Mouse (Mus musculus): ENCODE data around the gene Ccdc110. TPM values are rescaled to one million over a fixed set of nuclear protein-coding genes. Genes with fewer than 3 reads are reported as not detected.

The Ccdc110 gene
- polyA plus RNA-seq, 1 experiment = not detected

DNA sequence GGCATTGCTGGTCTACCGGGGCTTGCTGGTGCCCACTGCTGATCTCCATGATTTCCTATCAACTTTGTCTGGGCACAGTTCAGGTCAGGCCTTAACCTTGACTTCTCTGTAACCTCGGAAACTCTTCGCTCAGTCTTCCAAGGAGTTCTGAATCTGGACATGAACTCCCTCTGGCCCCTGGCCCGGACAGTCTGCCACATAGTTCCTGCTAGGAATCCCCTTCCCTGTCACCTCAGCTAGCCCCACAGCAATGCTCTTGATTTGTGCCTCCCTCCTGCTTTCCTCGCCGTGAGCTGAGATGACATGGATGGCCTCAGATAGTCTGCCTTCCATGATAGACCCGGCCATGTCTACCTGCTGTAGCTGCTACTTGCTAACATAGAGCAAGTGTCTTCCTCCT, 14.0 kb upstream of the Ccdc110 start:
- no peak for TF ChIP-seq CTCF (IDR thresholded peaks at IDR 0.05; ENCODE audit: extremely low read depth, insufficient read length, insufficient replicate concordance, low read depth, low read length)
- TF ChIP-seq POLR2A (IDR thresholded peaks at IDR 0.05; ENCODE audit: low read depth, low read length) = no peak
- 90% methylated on average over 7 of the region's 7 CpGs for WGBS

DNA sequence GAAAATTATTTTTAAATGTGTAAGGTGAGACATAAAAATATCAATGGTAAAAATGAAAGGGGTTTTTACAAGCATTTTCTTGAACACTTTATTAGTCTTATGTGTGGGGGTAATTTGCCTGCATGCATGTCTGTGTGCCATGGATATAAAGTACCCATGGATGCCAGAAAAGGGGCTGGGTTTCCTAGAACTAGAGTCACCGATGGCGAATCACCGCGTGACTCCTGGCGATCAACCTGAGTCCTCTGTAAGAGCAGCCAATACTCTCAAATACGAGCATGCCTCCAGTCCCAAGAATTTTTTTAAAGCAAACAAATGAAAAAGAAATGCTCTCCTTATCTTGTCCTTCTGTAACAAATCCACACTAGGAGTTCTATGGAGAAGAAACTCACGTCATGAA, 12.3 kb upstream of the Ccdc110 start:
- Histone ChIP-seq H3K4me3 (ENCODE audit: low read depth, low read length) (no peak overlapping the region), H3K27ac (ENCODE audit: insufficient read depth, low read depth, low read length) (no peak overlapping the region), H3K36me3 (ENCODE audit: control insufficient read depth, insufficient read depth, low read length) (no peaks in the 10 kb centered on the region; the same call in 1 of the 2 replicates), H3K4me1 (ENCODE audit: control insufficient read depth, insufficient read depth, insufficient read length, low read length) (no peaks in the 10 kb centered on the region), H3K27me3 (ENCODE audit: control insufficient read depth, insufficient read depth, low read length) (no peaks in the 10 kb centered on the region)
- TF ChIP-seq CTCF (IDR thresholded peaks at IDR 0.05; ENCODE audit: extremely low read depth, insufficient read length, insufficient replicate concordance, low read depth, low read length) (no peak), POLR2A (IDR thresholded peaks at IDR 0.05; ENCODE audit: low read depth, low read length) (no peak)
- 88% methylated on average over 7 of the region's 7 CpGs for WGBS

More for the DNA sequence above, 14.0 kb upstream of the Ccdc110 start:
- no peak overlapping the region for H3K27ac ChIP-seq (ENCODE audit: insufficient read depth, low read depth, low read length)
- no peaks in the 10 kb centered on the region; the same call in 1 of the 2 replicates for H3K36me3 ChIP-seq (ENCODE audit: control insufficient read depth, insufficient read depth, low read length)
- H3K4me1 ChIP-seq (ENCODE audit: control insufficient read depth, insufficient read depth, insufficient read length, low read length) = no peaks in the 10 kb centered on the region
- H3K27me3 ChIP-seq (ENCODE audit: control insufficient read depth, insufficient read depth, low read length) = no peaks in the 10 kb centered on the region
- no peak overlapping the region for H3K4me3 ChIP-seq (ENCODE audit: low read depth, low read length)

DNA sequence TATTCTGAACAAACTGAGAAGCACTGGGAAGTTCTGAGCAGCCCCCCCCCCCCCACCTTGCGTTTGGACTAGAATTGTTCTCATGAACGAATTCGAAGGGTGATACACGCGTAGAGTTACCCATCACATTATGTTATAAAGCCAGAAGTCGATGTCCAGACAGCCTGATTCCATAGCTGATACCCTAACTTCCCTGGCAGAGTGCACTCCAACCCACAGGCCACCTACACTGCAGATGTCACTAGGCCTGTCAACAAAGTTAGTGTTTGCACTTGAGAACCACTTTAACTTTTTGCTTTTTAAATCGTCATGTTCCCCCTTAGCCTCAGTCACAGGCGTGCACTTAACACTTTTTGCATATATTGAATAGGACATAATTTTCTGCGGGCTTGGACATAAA, 2.6 kb downstream of the Ccdc110 start:
- H3K4me3 ChIP-seq (ENCODE audit: low read depth, low read length) = no peak overlapping the region
- H3K36me3 ChIP-seq (ENCODE audit: control insufficient read depth, insufficient read depth, low read length) = no peaks in the 10 kb centered on the region
- no peaks in the 10 kb centered on the region for H3K4me1 ChIP-seq (ENCODE audit: control insufficient read depth, insufficient read depth, insufficient read length, low read length)
- H3K27me3 ChIP-seq (ENCODE audit: control insufficient read depth, insufficient read depth, low read length) = no peaks in the 10 kb centered on the region
- TF ChIP-seq CTCF (IDR thresholded peaks at IDR 0.05; ENCODE audit: extremely low read depth, insufficient read length, insufficient replicate concordance, low read depth, low read length) = no peak
- no peak for TF ChIP-seq POLR2A (IDR thresholded peaks at IDR 0.05; ENCODE audit: low read depth, low read length)
- WGBS = 82% methylated on average over 9 of the region's 9 CpGs
- H3K27ac ChIP-seq (ENCODE audit: insufficient read depth, low read depth, low read length) = no peak overlapping the region

DNA sequence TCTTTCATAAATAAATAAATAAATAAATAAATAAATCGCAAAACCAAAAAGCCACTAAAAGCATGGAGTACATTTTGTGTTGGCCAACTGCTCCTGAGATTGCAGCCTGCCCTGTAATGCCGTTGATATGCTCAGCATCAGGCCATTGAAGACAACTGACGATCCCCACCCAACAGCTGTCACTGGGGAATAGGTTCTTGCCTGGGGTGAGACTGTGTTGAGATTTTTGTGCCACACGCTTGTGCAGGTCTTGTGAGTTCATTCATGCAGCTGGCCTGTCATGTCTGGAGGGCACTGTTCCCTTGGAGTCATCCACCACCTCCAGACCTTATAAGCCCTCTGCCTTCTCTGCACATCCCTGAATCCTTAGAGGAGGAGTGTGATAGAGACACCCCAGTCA, 11.9 kb downstream of the Ccdc110 start:
- Histone ChIP-seq H3K27ac (ENCODE audit: insufficient read depth, low read depth, low read length) (no peak overlapping the region), H3K36me3 (ENCODE audit: control insufficient read depth, insufficient read depth, low read length) (no peaks in the 10 kb centered on the region), H3K4me1 (ENCODE audit: control insufficient read depth, insufficient read depth, insufficient read length, low read length) (no peaks in the 10 kb centered on the region), H3K27me3 (ENCODE audit: control insufficient read depth, insufficient read depth, low read length) (no peaks in the 10 kb centered on the region), H3K4me3 (ENCODE audit: low read depth, low read length) (no peak overlapping the region)
- TF ChIP-seq CTCF (IDR thresholded peaks at IDR 0.05; ENCODE audit: extremely low read depth, insufficient read length, insufficient replicate concordance, low read depth, low read length) = no peak
- no peak for TF ChIP-seq POLR2A (IDR thresholded peaks at IDR 0.05; ENCODE audit: low read depth, low read length)
- WGBS = 93% methylated on average over 4 of the region's 4 CpGs

DNA sequence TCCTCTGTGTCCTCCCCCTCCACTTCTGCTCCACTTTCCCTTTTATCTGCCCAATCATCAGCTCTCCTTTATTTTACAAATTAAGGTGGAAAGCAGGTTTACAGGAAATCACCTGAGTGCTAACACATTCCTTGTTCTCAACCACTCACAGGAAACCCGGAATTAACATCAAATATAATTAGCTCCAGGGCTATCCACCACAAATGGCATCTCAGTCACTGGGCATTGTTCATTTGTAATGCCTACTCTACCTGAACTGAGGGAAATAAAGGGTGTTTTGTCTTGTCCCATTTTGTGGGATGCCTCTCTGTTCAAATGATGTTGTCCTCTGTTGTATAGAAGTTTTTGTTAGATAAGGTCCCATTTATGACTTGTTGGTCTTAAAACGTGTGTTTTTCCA, 16.2 kb downstream of the Ccdc110 start:
- Histone ChIP-seq H3K36me3 (ENCODE audit: control insufficient read depth, insufficient read depth, low read length) (no peaks in the 10 kb centered on the region), H3K4me1 (ENCODE audit: control insufficient read depth, insufficient read depth, insufficient read length, low read length) (no peaks in the 10 kb centered on the region), H3K4me3 (ENCODE audit: low read depth, low read length) (no peak overlapping the region), H3K27ac (ENCODE audit: insufficient read depth, low read depth, low read length) (no peak overlapping the region), H3K27me3 (ENCODE audit: control insufficient read depth, insufficient read depth, low read length) (no peaks in the 10 kb centered on the region)
- TF ChIP-seq POLR2A (IDR thresholded peaks at IDR 0.05; ENCODE audit: low read depth, low read length) (no peak), CTCF (IDR thresholded peaks at IDR 0.05; ENCODE audit: extremely low read depth, insufficient read length, insufficient replicate concordance, low read depth, low read length) (no peak)
- 45% methylated on average over 2 of the region's 2 CpGs for WGBS

DNA sequence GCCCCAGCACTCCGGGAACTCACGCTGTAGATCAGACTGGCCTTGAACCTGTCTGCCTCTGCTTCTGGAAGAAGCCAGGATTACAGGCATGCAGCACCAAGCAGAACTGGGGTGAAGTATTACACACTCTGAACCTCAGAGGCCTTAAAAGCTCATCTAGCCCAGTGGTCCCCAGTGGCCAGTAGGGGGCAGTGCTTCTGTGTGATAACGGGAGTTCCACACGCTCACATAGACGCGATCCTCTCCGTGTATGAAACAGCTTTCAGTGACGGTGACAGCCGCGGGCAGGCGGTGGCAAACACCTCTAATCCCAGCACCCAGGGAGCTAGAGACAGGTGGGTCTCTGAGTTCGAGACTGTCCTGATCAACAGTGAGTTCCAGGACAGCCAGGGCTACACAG, 36.5 kb downstream of the Ccdc110 start:
- TF ChIP-seq POLR2A (IDR thresholded peaks at IDR 0.05; ENCODE audit: low read depth, low read length) = no peak
- TF ChIP-seq CTCF (IDR thresholded peaks at IDR 0.05; ENCODE audit: extremely low read depth, insufficient read length, insufficient replicate concordance, low read depth, low read length) = no peak
- WGBS = 97% methylated on average over 12 of the region's 12 CpGs
- Histone ChIP-seq H3K36me3 (ENCODE audit: control insufficient read depth, insufficient read depth, low read length) (no peaks in the 10 kb centered on the region), H3K27ac (ENCODE audit: insufficient read depth, low read depth, low read length) (no peak overlapping the region), H3K4me3 (ENCODE audit: low read depth, low read length) (no peak overlapping the region), H3K27me3 (ENCODE audit: control insufficient read depth, insufficient read depth, low read length) (no peaks in the 10 kb centered on the region), H3K4me1 (ENCODE audit: control insufficient read depth, insufficient read depth, insufficient read length, low read length) (no peaks in the 10 kb centered on the region; the same call in 1 of the 2 replicates)

DNA sequence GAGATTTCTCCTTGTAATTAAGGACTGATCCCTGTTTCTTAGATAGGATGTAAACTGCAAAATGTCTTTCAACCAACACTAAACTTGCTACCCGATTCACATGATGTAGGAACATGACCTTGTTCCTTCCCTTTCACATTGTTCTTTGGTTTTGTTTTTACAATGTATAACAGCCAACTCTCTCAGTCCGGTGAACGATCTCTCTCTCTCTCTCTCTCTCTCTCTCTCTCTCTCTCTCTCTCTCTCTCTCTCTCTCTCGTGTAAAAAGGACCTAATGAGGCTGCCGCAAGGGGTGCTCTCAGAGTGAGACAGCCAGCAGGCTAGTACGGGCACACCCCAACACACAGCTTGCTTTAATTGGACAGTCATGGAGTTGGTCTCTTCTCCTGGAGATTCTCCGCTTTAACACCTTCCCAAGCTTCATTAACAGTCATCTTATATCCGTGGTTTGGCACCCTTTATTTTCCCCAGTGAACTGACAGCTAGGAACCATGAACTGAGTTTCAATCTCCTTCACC, 39.6 kb downstream of the Ccdc110 start:
- no peak overlapping the region for H3K27ac ChIP-seq (ENCODE audit: insufficient read depth, low read depth, low read length)
- no peaks in the 10 kb centered on the region for H3K27me3 ChIP-seq (ENCODE audit: control insufficient read depth, insufficient read depth, low read length)
- H3K4me3 ChIP-seq (ENCODE audit: low read depth, low read length) = no peak overlapping the region
- 71% methylated on average over 8 of the region's 8 CpGs for WGBS
- H3K36me3 ChIP-seq (ENCODE audit: control insufficient read depth, insufficient read depth, low read length) = peaks cover 5% of the 10 kb centered on the region; the same call in 1 of the 2 replicates
- TF ChIP-seq POLR2A (IDR thresholded peaks at IDR 0.05; ENCODE audit: low read depth, low read length) (no peak), CTCF (IDR thresholded peaks at IDR 0.05; ENCODE audit: extremely low read depth, insufficient read length, insufficient replicate concordance, low read depth, low read length) (no peak)
- peaks cover 3% of the 10 kb centered on the region; the same call in 1 of the 2 replicates for H3K4me1 ChIP-seq (ENCODE audit: control insufficient read depth, insufficient read depth, insufficient read length, low read length)

All from small intestine, adult 2 months (tissue).